Mouse (Mus musculus) CH12.LX (cell line): Measurements from ENCODE around the gene Lrrc3c. TPM values are rescaled to one million over a fixed set of nuclear protein-coding genes. Genes with fewer than 3 reads are reported as not detected.

Experiments used
- DNase-seq: peaks from one replicate; pipeline ENCODE4 v3.0.0-alpha.2; 2013; ENCODE audit errors: extremely low read depth
- H3K27ac ChIP-seq: 2 replicates; pipeline ENCODE4 v1.5.1; 2012; ENCODE audit warnings: low read depth, mild to moderate bottlenecking, control low read depth, moderate library complexity; ENCODE audit not compliant: insufficient read depth
- H3K27me3 ChIP-seq: replicated peaks from 2 replicates; pipeline ENCODE3; 2012; ENCODE audit warnings: inconsistent platforms
- H3K36me3 ChIP-seq, 2 experiments: replicated peaks in 1 of 2; 2 replicates each; pipeline versions ENCODE3 to v1.6.1; 2012; ENCODE audit warnings: inconsistent platforms in 1 of 2, low read length in 1 of 2, mild to moderate bottlenecking in 1 of 2, mixed read lengths in 1 of 2, moderate library complexity in 1 of 2; ENCODE audit not compliant: control insufficient read depth in 1 of 2, insufficient read depth in 1 of 2
- H3K4me1 ChIP-seq, 2 experiments: 2 replicates each; pipeline ENCODE4 v1.6.1; 2012; ENCODE audit warnings: inconsistent platforms in 1 of 2, moderate library complexity in 1 of 2; ENCODE audit not compliant: insufficient read depth in 2 of 2, control insufficient read depth in 1 of 2
- H3K4me2 ChIP-seq: 2 replicates; pipeline ENCODE4 v1.6.1; 2012; ENCODE audit warnings: low read depth, mild to moderate bottlenecking, control low read depth; ENCODE audit not compliant: poor library complexity, insufficient read depth, severe bottlenecking
- H3K4me3 ChIP-seq, 3 experiments: fragments of 150-350 bp in 1 of 3; sonication (generic) in 1 of 3; replicated peaks in 1 of 3; 2 replicates each; pipeline versions ENCODE3 to v1.5.1; 2011 to 2012; ENCODE audit warnings: low read depth in 2 of 3, low read length in 2 of 3, mild to moderate bottlenecking in 2 of 3, moderate library complexity in 2 of 3, control low read depth in 1 of 3, improper control_type of control experiment in 1 of 3, inconsistent platforms in 1 of 3, mixed read lengths in 1 of 3; ENCODE audit not compliant: poor library complexity in 1 of 3
- H3K79me2 ChIP-seq: replicated peaks from 2 replicates; pipeline ENCODE4 v1.6.1; 2012; ENCODE audit warnings: mild to moderate bottlenecking, moderate library complexity; ENCODE audit not compliant: control insufficient read depth, poor library complexity, insufficient read depth, severe bottlenecking; ENCODE audit errors: extremely low read depth
- H3K9ac ChIP-seq: 2 replicates; pipeline ENCODE4 v1.6.1; 2012; ENCODE audit warnings: low read depth, mild to moderate bottlenecking, control low read depth, moderate library complexity; ENCODE audit not compliant: insufficient read depth
- H3K9me3 ChIP-seq: replicated peaks from 2 replicates; pipeline ENCODE3; 2012; ENCODE audit warnings: low read length, inconsistent platforms, mixed read lengths
- BHLHE40 ChIP-seq: IDR thresholded peaks from 2 replicates; pipeline ENCODE4 v1.6.1; 2011; ENCODE audit warnings: mild to moderate bottlenecking, low read depth, low read length, improper control_type of control experiment
- HCFC1 ChIP-seq: IDR thresholded peaks from 2 replicates; pipeline ENCODE4 v1.6.1; 2012; ENCODE audit warnings: low read depth, mild to moderate bottlenecking, inconsistent platforms, low read length, improper control_type of control experiment
- IRF4 ChIP-seq: IDR thresholded peaks from 2 replicates; pipeline ENCODE4 v1.6.1; 2014; ENCODE audit warnings: low read depth, mild to moderate bottlenecking, inconsistent platforms, low read length, improper control_type of control experiment
- JUND ChIP-seq: conservative IDR thresholded peaks from 2 replicates; pipeline ENCODE4 v1.6.1; 2011; ENCODE audit warnings: low read depth, low read length, improper control_type of control experiment
- KAT2A ChIP-seq: IDR thresholded peaks from 2 replicates; pipeline ENCODE4 v1.6.1; 2012; ENCODE audit warnings: low read length, improper control_type of control experiment, inconsistent platforms; ENCODE audit not compliant: insufficient replicate concordance
- MAX ChIP-seq: IDR thresholded peaks from 2 replicates; pipeline ENCODE4 v1.6.1; 2011; ENCODE audit warnings: low read length, improper control_type of control experiment
- MXI1 ChIP-seq: IDR thresholded peaks from 2 replicates; pipeline ENCODE4 v1.6.1; 2011; ENCODE audit warnings: mild to moderate bottlenecking, low read depth, low read length, improper control_type of control experiment
- POLR2AphosphoS2 ChIP-seq: IDR thresholded peaks from 2 replicates; pipeline ENCODE4 v1.6.1; 2011; ENCODE audit warnings: low read depth, low read length, improper control_type of control experiment
- RAD21 ChIP-seq: IDR thresholded peaks from 2 replicates; pipeline ENCODE4 v1.6.1; 2011; ENCODE audit warnings: low read depth, mild to moderate bottlenecking, low read length, improper control_type of control experiment, moderate library complexity
- TCF12 ChIP-seq: IDR thresholded peaks from 2 replicates; pipeline ENCODE4 v1.6.1; 2014; ENCODE audit warnings: low read depth, mild to moderate bottlenecking, inconsistent platforms, low read length, improper control_type of control experiment
- UBTF ChIP-seq: IDR thresholded peaks from 2 replicates; pipeline ENCODE4 v1.6.1; 2012; ENCODE audit warnings: low read depth, mild to moderate bottlenecking, inconsistent platforms, low read length, improper control_type of control experiment, moderate library complexity
- USF2 ChIP-seq: conservative IDR thresholded peaks from 2 replicates; pipeline ENCODE4 v1.6.1; 2011; ENCODE audit warnings: low read depth, low read length, improper control_type of control experiment
- ZKSCAN1 ChIP-seq: IDR thresholded peaks from 2 replicates; pipeline ENCODE4 v1.6.1; 2012; ENCODE audit warnings: low read depth, inconsistent platforms, low read length, improper control_type of control experiment, borderline replicate concordance
- dilution Hi-C: fragments of 300-500 bp; cut with MboI; formaldehyde crosslinking; loops from 2 replicates; pipeline ENCODE4 v1.14.3; 2020; ENCODE audit warnings: low sequenced_read_pairs; ENCODE audit not compliant: extremely low pct_unique_long_range_greater_than_20kb, extremely low pct_ligation_motif_present
- in situ Hi-C: fragments of 300-500 bp; cut with MboI; formaldehyde crosslinking; loops from 3 replicates; pipeline ENCODE4 v1.14.3; 2019; ENCODE audit warnings: low sequenced_read_pairs, low pct_ligation_motif_present, low pct_unique_long_range_greater_than_20kb, mixed read lengths
- polyA plus RNA-seq: library from polyadenylated mRNA; unstranded; fragments of >175 nt; gene quantifications from 2 replicates; pipeline ENCODE4 v1.2.1, GENCODE M21; 2012; ENCODE audit warnings: low read depth; ENCODE audit not compliant: insufficient read length
- total RNA-seq, 2 experiments: library from RNA; depleted of rRNA; stranded (reverse); fragments of 300-350 nt in 1 of 2; fragments of >200 nt in 1 of 2; gene quantifications; 2 replicates each; pipeline ENCODE4 v1.2.3; 2012 to 2014

Gene Lrrc3c
- total and polyA plus RNA-seq, 3 experiments: not detected

GRCm38 (mm10) chr11:98644757-98645156, 46.7 kb downstream of the Lrrc3c start:
- DNase-seq: no peak
- no peaks in the 10 kb centered on the region for H3K9me3 ChIP-seq
- in situ Hi-C loops (loop anchor here (25.0 kb wide), 1 partner anchor 307 kb away; the partner anchor contains the start of genes Neurod2 and Ppp1r1b), dilution Hi-C loops (no loop called here)
- no peak overlapping the region for H3K4me3 ChIP-seq
- TF ChIP-seq MXI1: no peak
- no peak for TF ChIP-seq MAX
- TF ChIP-seq POLR2AphosphoS2: no peak
- TF ChIP-seq IRF4: no peak
- no peak for TF ChIP-seq HCFC1
- no peak for TF ChIP-seq UBTF
- H3K4me1 ChIP-seq: no peaks in the 10 kb centered on the region
- H3K9ac ChIP-seq: no peak overlapping the region
- no peaks in the 10 kb centered on the region for H3K79me2 ChIP-seq
- H3K27me3 ChIP-seq: peaks cover 79% of the 10 kb centered on the region
- no peak overlapping the region for H3K27ac ChIP-seq
- H3K36me3 ChIP-seq: no peaks in the 10 kb centered on the region
- no peak overlapping the region for H3K4me2 ChIP-seq

- Histone ChIP-seq H3K36me3 (no peaks in the 10 kb centered on the region), H3K9ac (no peak overlapping the region), H3K27me3 (peaks cover 83% of the 10 kb centered on the region), H3K4me3 (no peak overlapping the region), H3K9me3 (no peaks in the 10 kb centered on the region), H3K79me2 (no peaks in the 10 kb centered on the region), H3K4me2 (no peak overlapping the region), H3K4me1 (no peaks in the 10 kb centered on the region), H3K27ac (no peak overlapping the region)
- no peak for DNase-seq
- dilution Hi-C loops (no loop called here), in situ Hi-C loops (loop anchor here (25.0 kb wide), 1 partner anchor 309 kb away; the partner anchor contains the start of genes Neurod2 and Ppp1r1b)
- TF ChIP-seq USF2 (no peak), ZKSCAN1 (no peak), TCF12 (no peak), KAT2A (no peak)
Measured at GRCm38 (mm10) chr11:98645946-98646345, 47.9 kb downstream of the Lrrc3c start.

- no peak within 1 kb of the TSS for H3K27ac ChIP-seq
- TF ChIP-seq JUND (no peak), RAD21 (no peak), KAT2A (no peak), HCFC1 (no peak), BHLHE40 (no peak)
- no peaks in the 10 kb centered on the region for H3K36me3 ChIP-seq
- no peak within 1 kb of the TSS for H3K4me3 ChIP-seq
- no peaks in the 10 kb centered on the region for H3K4me1 ChIP-seq
- in situ Hi-C loops (loop anchor here (25.0 kb wide), 1 partner anchor 309 kb away; the partner anchor contains the start of genes Neurod2 and Ppp1r1b), dilution Hi-C loops (no loop called here)
- no peaks in the 10 kb centered on the region for H3K79me2 ChIP-seq
- H3K9me3 ChIP-seq: no peaks in the 10 kb centered on the region
- peaks cover 79% of the 10 kb centered on the region for H3K27me3 ChIP-seq
- no peak within 1 kb of the TSS for H3K4me2 ChIP-seq
- H3K9ac ChIP-seq: no peak within 1 kb of the TSS
- DNase-seq: no peak
Measured at GRCm38 (mm10) chr11:98646459-98646858, 48.4 kb downstream of the Lrrc3c start, which contains the start of gene Gsdma2. Gsdma2 (plus strand) TSS chr11:98646759.

Other genes starting within 250 kb of the Lrrc3c start
Only the 20 nearest of the 23 such genes appear.
- 0.50 TPM in 1 of 2 replicates, not detected in the other for gene Tcap, start 214.5 kb upstream of the Lrrc3c start, total RNA-seq (2012; rRNA removed)
- gene Tcap, start 214.5 kb upstream of the Lrrc3c start, total RNA-seq (2014; rRNA removed): not detected in 2 replicates
- gene Tcap, start 214.5 kb upstream of the Lrrc3c start, polyA plus RNA-seq: not detected in 2 replicates
- not detected in 2 replicates for gene Pnmt, start 211.8 kb upstream of the Lrrc3c start, total RNA-seq (2012; rRNA removed)
- gene Pnmt, start 211.8 kb upstream of the Lrrc3c start, total RNA-seq (2014; rRNA removed): not detected in 2 replicates
- not detected in 2 replicates for gene Pnmt, start 211.8 kb upstream of the Lrrc3c start, polyA plus RNA-seq
- gene Pgap3, start 197.8 kb upstream of the Lrrc3c start, total RNA-seq (2012; rRNA removed): 6.9 and 7.1 TPM in 2 replicates
- gene Pgap3, start 197.8 kb upstream of the Lrrc3c start, total RNA-seq (2014; rRNA removed): 2.4 and 3.3 TPM in 2 replicates
- gene Pgap3, start 197.8 kb upstream of the Lrrc3c start, polyA plus RNA-seq: 6.5 and 7.1 TPM in 2 replicates
- gene Erbb2, start 185.8 kb upstream of the Lrrc3c start, total RNA-seq (2012; rRNA removed): 0.08 and 0.17 TPM in 2 replicates
- gene Erbb2, start 185.8 kb upstream of the Lrrc3c start, total RNA-seq (2014; rRNA removed): not detected in 2 replicates
- gene Erbb2, start 185.8 kb upstream of the Lrrc3c start, polyA plus RNA-seq: 0.06 TPM in 1 of 2 replicates, not detected in the other
- gene Mien1, start 159.3 kb upstream of the Lrrc3c start, total RNA-seq (2012; rRNA removed): 129 and 136 TPM in 2 replicates
- 80.3 and 84.7 TPM in 2 replicates for gene Mien1, start 159.3 kb upstream of the Lrrc3c start, total RNA-seq (2014; rRNA removed)
- gene Mien1, start 159.3 kb upstream of the Lrrc3c start, polyA plus RNA-seq: 94.6 and 109 TPM in 2 replicates
- gene Grb7, start 151.9 kb upstream of the Lrrc3c start, total RNA-seq (2012; rRNA removed): 8.0 and 13.3 TPM in 2 replicates
- gene Grb7, start 151.9 kb upstream of the Lrrc3c start, total RNA-seq (2014; rRNA removed): 3.0 and 4.5 TPM in 2 replicates
- gene Grb7, start 151.9 kb upstream of the Lrrc3c start, polyA plus RNA-seq: 9.9 and 11.5 TPM in 2 replicates
- 110 and 124 TPM in 2 replicates for gene Ikzf3, start 52.3 kb upstream of the Lrrc3c start, total RNA-seq (2012; rRNA removed)
- gene Ikzf3, start 52.3 kb upstream of the Lrrc3c start, total RNA-seq (2014; rRNA removed): 118 and 130 TPM in 2 replicates
- 238 and 243 TPM in 2 replicates for gene Ikzf3, start 52.3 kb upstream of the Lrrc3c start, polyA plus RNA-seq
- 3.1 and 3.9 TPM in 2 replicates for gene Zpbp2, start 47.2 kb upstream of the Lrrc3c start, total RNA-seq (2012; rRNA removed)
- 3.2 and 5.0 TPM in 2 replicates for gene Zpbp2, start 47.2 kb upstream of the Lrrc3c start, total RNA-seq (2014; rRNA removed)
- gene Zpbp2, start 47.2 kb upstream of the Lrrc3c start, polyA plus RNA-seq: 3.0 and 3.7 TPM in 2 replicates
- gene Ormdl3, start 10.9 kb upstream of the Lrrc3c start, total RNA-seq (2012; rRNA removed): 45.1 and 49.7 TPM in 2 replicates
- gene Ormdl3, start 10.9 kb upstream of the Lrrc3c start, total RNA-seq (2014; rRNA removed): 30.6 and 32.9 TPM in 2 replicates
- gene Ormdl3, start 10.9 kb upstream of the Lrrc3c start, polyA plus RNA-seq: 32.5 and 34.9 TPM in 2 replicates
- 1.8 and 2.0 TPM in 2 replicates for gene Gm12355, start 27.4 kb downstream of the Lrrc3c start, total RNA-seq (2012; rRNA removed)
- 24.2 and 26.0 TPM in 2 replicates for gene Gm12355, start 27.4 kb downstream of the Lrrc3c start, total RNA-seq (2014; rRNA removed)
- gene Gm12355, start 27.4 kb downstream of the Lrrc3c start, polyA plus RNA-seq: 3.0 and 9.8 TPM in 2 replicates
- gene Gsdma3, start 28.1 kb downstream of the Lrrc3c start, total RNA-seq (2012; rRNA removed): not detected in 2 replicates
- gene Gsdma3, start 28.1 kb downstream of the Lrrc3c start, total RNA-seq (2014; rRNA removed): not detected in 2 replicates
- not detected in 2 replicates for gene Gsdma3, start 28.1 kb downstream of the Lrrc3c start, polyA plus RNA-seq
- not detected in 2 replicates for gene Gsdma2, start 48.5 kb downstream of the Lrrc3c start, total RNA-seq (2012; rRNA removed)
- not detected in 2 replicates for gene Gsdma2, start 48.5 kb downstream of the Lrrc3c start, total RNA-seq (2014; rRNA removed)
- gene Gsdma2, start 48.5 kb downstream of the Lrrc3c start, polyA plus RNA-seq: not detected in 2 replicates
- gene Gsdma, start 66.1 kb downstream of the Lrrc3c start, total RNA-seq (2012; rRNA removed): not detected in 2 replicates
- gene Gsdma, start 66.1 kb downstream of the Lrrc3c start, total RNA-seq (2014; rRNA removed): not detected in 2 replicates
- gene Gsdma, start 66.1 kb downstream of the Lrrc3c start, polyA plus RNA-seq: 0.08 and 0.10 TPM in 2 replicates
- 291 and 337 TPM in 2 replicates for gene Psmd3, start 84.3 kb downstream of the Lrrc3c start, total RNA-seq (2012; rRNA removed)
- 163 and 166 TPM in 2 replicates for gene Psmd3, start 84.3 kb downstream of the Lrrc3c start, total RNA-seq (2014; rRNA removed)
- gene Psmd3, start 84.3 kb downstream of the Lrrc3c start, polyA plus RNA-seq: 345 and 354 TPM in 2 replicates
- not detected in 2 replicates for gene Csf3, start 103.0 kb downstream of the Lrrc3c start, total RNA-seq (2012; rRNA removed)
- gene Csf3, start 103.0 kb downstream of the Lrrc3c start, total RNA-seq (2014; rRNA removed): not detected in 2 replicates
- 0.21 and 0.29 TPM in 2 replicates for gene Csf3, start 103.0 kb downstream of the Lrrc3c start, polyA plus RNA-seq
- 47.7 and 48.6 TPM in 2 replicates for gene Med24, start 131.1 kb downstream of the Lrrc3c start, total RNA-seq (2012; rRNA removed)
- gene Med24, start 131.1 kb downstream of the Lrrc3c start, total RNA-seq (2014; rRNA removed): 26.5 and 30.9 TPM in 2 replicates
- 64.2 and 78.8 TPM in 2 replicates for gene Med24, start 131.1 kb downstream of the Lrrc3c start, polyA plus RNA-seq
- gene Thra, start 142.3 kb downstream of the Lrrc3c start, total RNA-seq (2012; rRNA removed): 2.5 and 3.9 TPM in 2 replicates
- gene Thra, start 142.3 kb downstream of the Lrrc3c start, total RNA-seq (2014; rRNA removed): 0.81 and 1.1 TPM in 2 replicates
- 3.8 and 4.3 TPM in 2 replicates for gene Thra, start 142.3 kb downstream of the Lrrc3c start, polyA plus RNA-seq
- gene Nr1d1, start 177.0 kb downstream of the Lrrc3c start, total RNA-seq (2012; rRNA removed): 0.21 and 0.25 TPM in 2 replicates
- gene Nr1d1, start 177.0 kb downstream of the Lrrc3c start, total RNA-seq (2014; rRNA removed): 0.17 and 0.39 TPM in 2 replicates
- 0.95 and 1.4 TPM in 2 replicates for gene Nr1d1, start 177.0 kb downstream of the Lrrc3c start, polyA plus RNA-seq
- 27.3 and 30.7 TPM in 2 replicates for gene Msl1, start 197.2 kb downstream of the Lrrc3c start, total RNA-seq (2012; rRNA removed)
- gene Msl1, start 197.2 kb downstream of the Lrrc3c start, total RNA-seq (2014; rRNA removed): 25.9 and 26.4 TPM in 2 replicates
- gene Msl1, start 197.2 kb downstream of the Lrrc3c start, polyA plus RNA-seq: 57.1 and 58.1 TPM in 2 replicates
- gene Casc3, start 206.6 kb downstream of the Lrrc3c start, total RNA-seq (2012; rRNA removed): 16.7 and 18.3 TPM in 2 replicates
- gene Casc3, start 206.6 kb downstream of the Lrrc3c start, total RNA-seq (2014; rRNA removed): 14.4 and 14.7 TPM in 2 replicates
- gene Casc3, start 206.6 kb downstream of the Lrrc3c start, polyA plus RNA-seq: 71.7 and 93.0 TPM in 2 replicates